Mouse (Mus musculus): ENCODE measurements at regions not wholly inside any gene's neighbourhood (a gene's known extent, or its start where the extent isn't known, plus 50 kb on each side); places are given as distances from the start of the nearest gene placed in this dataset.

DNA sequence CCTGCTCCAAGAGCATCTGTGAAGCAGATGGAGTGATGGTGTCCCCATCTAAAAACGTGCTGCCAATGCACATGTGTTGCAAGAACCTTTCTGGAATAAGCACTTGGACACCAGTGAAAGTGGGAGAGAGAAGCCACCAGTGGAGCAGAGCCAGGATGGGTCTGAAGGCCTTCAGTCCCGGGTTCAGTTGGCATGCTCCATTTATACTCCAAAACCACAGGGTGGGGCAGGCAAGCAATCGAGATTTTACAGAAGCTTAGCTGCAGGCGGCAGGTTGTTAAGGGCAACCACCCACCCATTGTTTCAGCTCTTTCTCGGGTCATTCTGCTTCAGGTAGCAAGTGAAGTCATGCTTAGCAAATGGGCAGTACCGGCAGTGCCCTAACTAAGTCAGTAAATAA is 51.8 kb upstream of the Sv2b start:
- intact Hi-C loops (cut with DNase I) = loop anchor here (10.0 kb wide), 1 partner anchor 524 kb away; no protein-coding TSS in a partner anchor

DNA sequence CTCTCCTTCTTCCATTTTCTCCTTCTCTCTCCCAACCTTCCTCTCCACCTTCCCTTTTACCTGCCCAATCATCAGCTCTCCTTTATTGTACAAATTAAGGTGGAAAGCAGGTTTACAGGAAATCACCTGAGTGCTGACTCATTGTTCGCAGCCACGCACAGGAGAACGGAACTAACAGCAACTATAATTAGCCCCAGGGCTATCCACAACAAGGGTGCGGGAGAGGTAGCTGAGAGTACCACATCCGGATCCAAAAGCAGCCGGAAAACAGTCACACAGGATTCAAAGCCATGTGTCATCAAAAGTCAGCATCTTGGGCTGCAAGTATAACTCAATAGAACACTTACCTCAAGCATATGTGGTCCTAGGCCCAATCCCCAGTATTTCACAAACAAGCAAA is 53.5 kb upstream of the Sv2b start:
- intact Hi-C loops (cut with DNase I) = loop anchor here (10.0 kb wide), 1 partner anchor 522 kb away; no protein-coding TSS in a partner anchor

DNA sequence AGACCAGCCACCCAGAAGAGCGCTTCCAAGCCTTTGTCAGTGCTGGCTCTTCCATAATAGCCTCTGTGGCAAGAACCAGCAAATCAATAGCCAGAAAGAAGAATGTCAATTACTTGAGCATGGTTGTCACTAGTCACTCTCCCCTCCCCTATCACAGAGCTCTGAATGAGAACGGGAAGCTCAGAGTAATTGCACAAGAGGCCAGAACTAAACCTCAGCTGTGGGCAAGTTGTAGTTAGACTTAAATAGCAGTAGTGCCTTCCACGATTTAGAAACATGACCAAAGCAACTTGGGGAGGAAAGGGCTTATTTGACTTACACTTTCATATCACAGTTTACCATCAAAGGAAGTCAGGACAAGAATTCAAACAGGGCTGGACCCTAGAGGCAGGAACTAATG is 56.4 kb upstream of the Sv2b start:
- intact Hi-C loops (cut with DNase I) = loop anchor here (10.0 kb wide), 1 partner anchor 519 kb away; no protein-coding TSS in a partner anchor

DNA sequence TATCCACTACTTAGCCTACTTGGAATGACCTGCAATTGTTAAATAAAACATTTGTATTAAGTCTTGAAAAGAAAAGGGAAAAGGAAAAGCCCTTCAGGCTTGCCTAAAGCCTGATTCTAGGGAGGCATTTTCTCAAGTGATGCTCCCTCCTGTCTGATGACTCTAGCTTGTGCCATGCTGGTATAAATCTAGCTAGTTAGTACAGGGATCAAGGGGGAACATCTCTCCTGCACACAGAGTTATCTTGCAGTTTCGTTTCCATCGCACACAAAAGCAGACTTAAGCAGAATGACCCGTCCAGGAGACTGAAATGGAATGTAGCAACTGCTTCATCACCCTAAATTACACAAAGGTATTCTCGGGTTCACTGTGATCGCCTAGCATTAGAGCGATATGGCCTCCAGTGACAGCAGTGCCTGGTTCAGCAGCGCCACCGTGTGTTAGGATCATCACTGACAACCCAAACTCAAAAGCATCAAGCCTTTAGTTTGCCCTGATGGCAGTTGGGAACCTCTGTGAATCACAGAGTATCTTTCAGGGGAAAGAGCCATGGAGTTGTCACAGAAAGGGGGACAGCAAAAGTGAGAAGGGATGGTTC is 57.3 kb upstream of the Sv2b start:
- intact Hi-C loops (cut with DNase I) = loop anchor here (1.0 to 10.0 kb wide), 2 partner anchors 231 to 518 kb away; no protein-coding TSS in a partner anchor

DNA sequence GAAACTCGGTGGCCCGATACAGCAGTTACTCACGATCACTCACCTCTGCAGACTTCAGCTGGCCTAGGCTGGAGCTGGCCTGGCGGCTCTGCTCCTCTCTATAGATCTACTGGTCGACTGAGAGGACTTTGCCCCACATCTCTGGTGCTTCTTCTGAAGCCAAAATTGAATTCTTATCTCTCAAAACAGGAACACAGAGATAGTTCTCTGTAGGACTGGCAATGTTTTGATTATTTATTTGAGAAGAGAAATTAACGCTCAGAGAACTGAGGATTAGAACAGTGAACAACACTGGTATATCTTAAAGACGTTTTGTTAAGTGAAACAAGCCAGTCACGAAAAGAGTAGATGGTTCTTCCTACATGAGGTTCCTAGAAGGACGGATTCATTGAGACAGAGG is 59.3 kb upstream of the Sv2b start:
- intact Hi-C loops (cut with DNase I) = loop anchor here (10.0 kb wide), 1 partner anchor 516 kb away; no protein-coding TSS in a partner anchor

DNA sequence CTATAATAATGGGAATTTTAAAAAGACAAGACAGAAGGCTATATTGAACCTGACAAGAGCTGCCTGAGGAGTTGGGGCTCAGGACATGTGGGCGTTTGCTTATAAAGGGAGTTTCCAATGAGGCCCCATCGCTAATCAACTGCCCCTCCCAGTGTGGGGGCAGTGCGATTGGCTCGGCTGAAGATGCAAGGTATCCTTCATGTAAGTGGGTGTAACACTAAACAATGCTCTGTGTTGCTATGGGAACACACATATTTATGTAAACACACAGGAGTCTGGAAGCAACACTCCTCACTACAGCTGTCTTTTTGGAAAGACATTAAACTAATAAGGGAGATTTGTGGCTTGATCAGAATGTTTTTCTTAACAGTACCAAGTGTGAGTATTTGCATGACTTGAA is 60.3 kb upstream of the Sv2b start:
- intact Hi-C loops (cut with DNase I) = loop anchor here (10.0 kb wide), 1 partner anchor 515 kb away; no protein-coding TSS in a partner anchor

DNA sequence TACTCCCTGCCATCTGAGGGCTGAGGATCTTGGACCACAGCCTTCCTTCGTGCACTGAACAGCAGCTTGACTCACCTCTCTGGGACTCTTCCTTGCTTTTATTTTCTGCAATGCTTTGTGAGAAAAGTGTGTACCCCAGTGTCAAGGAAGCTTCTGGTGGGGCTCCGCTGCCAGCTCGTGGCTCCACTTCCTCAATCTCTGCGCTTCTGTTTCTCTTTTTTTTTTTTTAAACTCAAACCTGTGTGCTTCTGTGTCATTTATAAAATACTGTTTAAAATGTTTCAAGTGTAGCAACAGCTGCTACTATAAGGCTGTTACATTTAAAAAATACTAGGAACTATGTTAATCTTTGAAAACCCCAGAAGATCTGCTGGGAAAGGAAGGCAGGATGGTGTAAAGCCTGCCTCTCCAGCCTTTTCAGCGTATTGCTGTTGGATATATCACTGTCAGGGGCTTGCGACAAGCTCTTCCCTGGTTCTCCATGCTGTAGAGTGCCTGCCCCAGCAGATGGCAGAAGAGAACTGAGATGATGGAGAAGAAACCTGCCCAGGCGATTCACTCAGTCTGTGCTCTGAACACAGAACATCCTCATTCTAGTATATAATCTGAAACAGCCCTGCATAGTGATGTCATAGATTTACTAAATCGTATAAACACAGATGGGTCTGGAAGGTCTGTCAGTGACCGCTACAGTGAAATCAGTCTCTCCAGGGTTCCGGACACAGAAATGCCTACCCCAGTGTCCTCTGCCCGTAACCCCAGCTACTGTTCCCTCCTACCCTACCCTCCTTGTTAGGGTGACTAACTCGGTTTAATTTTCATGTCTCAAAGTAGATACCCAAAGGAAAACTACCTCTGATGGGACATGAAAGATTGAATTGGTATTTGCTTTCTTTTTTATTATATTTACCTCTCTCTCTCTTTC is 61.8 kb upstream of the Sv2b start:
- intact Hi-C loops (cut with DNase I) = loop anchor here (5.0 to 10.0 kb wide), 2 partner anchors 186 to 344 kb away; no protein-coding TSS in a partner anchor

DNA sequence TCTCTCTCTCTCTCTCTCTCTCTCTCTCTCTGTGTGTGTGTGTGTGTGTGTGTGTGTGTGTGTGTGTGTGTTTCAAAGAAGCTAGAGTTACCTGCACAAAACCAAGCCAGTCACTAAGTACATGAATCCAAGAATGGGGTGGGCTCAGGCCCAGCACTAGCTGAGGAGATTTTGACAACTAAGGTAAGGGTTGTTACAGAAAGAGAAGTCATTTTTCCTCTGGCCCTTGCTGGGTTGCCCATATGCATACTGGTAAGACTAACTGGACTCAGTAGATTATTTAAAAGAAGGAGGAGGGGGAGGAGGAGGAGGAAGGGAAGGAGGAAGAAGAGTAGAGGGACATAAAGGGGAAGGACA is 62.4 kb upstream of the Sv2b start:
- intact Hi-C loops (cut with DNase I) = loop anchor here (5.0 to 10.0 kb wide), 2 partner anchors 186 to 343 kb away; no protein-coding TSS in a partner anchor

DNA sequence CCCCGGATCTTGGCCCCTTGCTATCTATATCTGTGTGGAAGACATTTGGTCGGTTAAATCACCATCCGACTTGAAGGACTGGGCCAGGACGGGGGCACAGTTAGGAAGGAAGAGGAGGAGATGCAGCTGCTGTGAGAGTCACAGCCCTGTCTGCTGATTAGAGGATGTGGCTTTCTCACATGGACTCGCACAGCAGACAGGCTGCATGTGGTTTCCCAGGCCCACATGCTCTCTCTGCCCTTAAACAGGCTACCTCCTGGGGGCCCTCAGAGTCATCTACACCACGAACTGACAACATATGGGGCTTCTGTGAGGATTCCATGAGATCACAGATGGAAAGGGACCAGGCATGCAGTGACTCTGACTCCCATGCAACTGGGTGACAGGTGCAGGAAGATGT is 62.9 kb upstream of the Sv2b start:
- intact Hi-C loops (cut with DNase I) = loop anchor here (5.0 to 10.0 kb wide), 2 partner anchors 185 to 343 kb away; no protein-coding TSS in a partner anchor

DNA sequence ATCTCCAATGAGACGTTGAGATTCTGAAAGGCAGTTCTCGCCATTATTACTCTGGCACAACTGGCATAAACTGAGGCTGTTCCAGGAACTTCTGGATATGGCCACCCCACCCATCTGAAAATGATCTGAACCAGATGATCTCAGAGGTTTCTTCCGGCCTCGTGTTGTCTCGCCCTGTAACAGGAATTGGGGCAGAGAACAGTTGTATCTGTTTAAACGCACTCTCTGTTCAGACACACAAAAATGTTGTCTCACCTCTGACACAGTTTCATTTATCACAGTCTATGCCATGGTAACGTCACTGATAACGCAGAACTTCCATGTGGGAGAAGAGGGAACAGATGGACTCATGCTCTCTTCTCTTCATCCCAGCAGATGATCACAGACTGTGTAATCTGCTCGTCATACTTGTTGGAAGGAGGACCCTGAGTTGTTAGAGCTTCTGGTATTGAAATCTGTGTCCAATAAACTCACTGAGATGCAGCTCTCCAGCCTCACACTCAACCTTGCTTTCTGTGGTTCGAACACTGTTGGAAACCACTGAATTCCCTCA is 63.9 kb upstream of the Sv2b start:
- intact Hi-C loops (cut with DNase I) = loop anchor here (5.0 to 10.0 kb wide), 2 partner anchors 184 to 342 kb away; no protein-coding TSS in a partner anchor

DNA sequence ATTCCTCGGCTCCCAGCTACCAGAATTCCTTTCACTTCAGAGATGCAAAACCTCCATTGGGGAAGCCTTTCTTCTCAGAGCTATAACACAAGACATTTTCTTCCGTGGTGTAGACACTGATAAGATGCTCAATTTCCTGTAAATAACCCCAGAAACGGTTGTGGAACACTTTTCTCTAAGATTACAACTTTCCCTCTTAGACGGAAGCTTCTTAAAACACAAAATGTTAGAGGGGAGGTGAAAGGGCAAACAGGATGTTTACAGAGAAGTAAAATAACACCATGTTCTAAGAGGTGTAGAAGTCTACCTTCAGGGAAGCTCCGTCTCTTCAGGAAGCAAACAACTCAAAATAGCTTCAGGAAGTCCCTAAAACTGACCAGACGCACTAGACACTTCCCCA is 65.4 kb upstream of the Sv2b start:
- intact Hi-C loops (cut with DNase I) = loop anchor here (5.0 to 10.0 kb wide), 2 partner anchors 183 to 340 kb away; no protein-coding TSS in a partner anchor

DNA sequence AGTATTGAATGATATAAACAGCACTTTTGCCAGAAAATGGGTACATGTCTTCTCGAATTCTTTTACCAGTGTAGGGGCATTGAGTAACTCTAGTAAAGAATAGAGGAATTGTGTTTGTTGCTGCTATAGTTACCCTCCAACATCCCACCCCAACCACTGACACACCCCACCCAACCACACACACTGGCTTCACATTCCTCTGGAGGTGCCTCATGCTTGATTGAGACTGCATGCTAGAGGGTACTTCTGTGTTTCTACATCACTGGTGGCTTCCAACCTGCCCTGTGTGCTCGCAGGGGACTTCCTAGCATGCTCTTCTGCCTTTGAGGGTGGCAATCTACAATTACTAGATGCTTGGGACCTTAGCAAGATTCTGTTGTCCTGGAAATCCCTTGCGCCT is 70.5 kb upstream of the Sv2b start:
- intact Hi-C loops (cut with DNase I) = loop anchor here (10.0 kb wide), 1 partner anchor 335 kb away; no protein-coding TSS in a partner anchor

DNA sequence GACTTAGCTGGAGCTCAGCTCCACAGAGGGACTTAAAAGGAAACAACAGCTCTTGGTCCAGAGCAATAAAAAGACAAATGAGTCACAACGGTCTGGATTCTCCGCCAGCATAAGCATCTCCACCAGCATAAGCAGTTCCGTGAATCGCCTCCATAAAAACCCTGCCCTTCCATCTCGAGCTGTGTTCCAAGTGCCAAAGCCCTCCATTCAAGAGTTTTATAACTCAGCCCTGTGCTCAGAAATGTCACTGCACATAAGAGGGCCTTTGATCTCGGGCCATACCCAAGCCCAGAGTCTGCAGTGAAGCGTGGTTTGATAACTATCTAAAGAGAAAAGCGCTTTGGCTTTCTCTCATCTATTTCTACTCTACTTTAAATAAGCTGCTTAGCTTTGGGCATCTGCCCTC is 70.8 kb upstream of the Akap13 start:
- intact Hi-C loops (cut with DNase I) = no loop called here

DNA sequence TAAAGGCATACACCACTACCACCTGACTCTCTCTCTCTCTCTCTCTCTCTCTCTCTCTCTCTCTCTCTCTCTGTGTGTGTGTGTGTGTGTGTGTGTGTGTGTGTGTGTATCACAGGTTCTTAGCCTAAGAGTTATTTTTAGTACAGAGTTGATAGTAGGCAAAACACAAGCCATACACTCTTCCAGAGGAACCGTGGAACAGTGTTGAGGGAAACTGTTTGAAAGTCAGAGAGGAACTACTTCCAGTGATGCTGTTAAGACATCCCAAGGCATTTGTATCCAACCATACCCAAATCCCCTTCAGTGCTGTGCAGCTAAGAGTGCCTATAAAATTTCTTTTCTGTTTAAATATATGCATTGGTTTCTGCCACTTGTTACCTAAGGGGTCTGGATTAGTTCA is 68.3 kb upstream of the Akap13 start:
- intact Hi-C loops (cut with DNase I) = no loop called here

DNA sequence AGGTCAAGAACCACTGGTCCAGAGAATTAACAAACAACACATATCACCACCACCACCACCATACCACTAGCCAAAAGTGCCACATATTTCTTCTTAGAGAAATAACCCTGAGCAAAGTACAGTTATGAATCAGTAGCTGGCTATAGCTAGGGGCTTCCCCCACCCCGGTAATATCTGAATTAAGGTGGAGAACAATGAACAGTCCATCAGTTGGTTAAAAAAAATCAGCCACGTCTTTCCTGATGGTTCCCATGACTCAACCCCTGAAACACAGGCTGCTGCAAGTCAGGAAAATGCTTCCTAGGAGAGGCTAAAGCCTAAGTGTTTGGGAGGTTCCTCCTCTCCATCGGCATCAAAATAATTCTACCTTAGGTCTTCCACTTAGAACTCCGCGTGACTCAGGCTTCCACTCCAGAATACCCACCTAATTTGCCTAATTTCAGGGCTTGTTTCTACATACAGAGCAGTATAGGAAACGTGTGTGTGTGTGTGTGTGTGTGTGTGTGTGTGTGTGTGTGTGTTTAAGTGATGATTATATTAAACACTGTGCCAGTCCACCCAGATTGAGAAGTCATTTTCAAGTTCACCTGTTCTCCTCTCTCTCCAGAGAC is 67.4 kb upstream of the Akap13 start:
- intact Hi-C loops (cut with DNase I) = no loop called here

DNA sequence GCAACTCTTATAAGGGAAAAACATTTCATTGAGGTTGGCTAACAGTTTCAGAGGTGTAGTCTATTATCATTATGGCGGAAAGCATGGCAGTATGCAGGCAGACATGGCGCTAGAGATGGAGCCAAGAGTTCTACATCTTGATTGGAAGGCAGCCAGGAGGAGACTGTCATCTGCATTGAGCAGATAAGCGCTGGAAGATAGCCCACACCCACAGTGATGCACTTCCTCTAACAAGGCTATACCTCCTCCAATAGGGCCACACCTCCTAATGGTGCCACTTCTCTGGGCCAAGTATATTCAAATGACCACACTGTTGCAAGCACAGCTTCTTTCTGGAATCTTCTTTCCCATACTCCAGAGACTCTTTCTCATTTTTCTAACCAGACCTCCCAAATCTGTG is 65.2 kb upstream of the Akap13 start:
- intact Hi-C loops (cut with DNase I) = no loop called here

DNA sequence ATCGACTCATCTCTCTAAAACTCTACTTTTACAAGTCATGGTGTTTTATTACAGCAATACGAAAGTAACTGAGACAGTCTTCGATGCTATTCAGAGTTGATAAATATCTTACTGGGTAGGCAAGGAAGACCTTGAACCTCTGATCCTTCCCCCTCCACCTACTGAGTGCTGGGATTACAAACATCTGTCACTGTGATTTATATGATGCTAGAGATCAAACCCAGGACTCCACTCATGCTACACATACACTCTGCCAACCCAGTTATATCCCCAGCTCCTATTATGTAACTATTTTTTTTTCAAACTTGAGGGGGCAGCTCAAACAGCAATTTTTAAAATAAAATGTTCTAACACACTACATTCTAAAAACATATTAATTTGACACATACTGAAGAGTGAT is 62.6 kb upstream of the Akap13 start:
- intact Hi-C loops (cut with DNase I) = no loop called here

DNA sequence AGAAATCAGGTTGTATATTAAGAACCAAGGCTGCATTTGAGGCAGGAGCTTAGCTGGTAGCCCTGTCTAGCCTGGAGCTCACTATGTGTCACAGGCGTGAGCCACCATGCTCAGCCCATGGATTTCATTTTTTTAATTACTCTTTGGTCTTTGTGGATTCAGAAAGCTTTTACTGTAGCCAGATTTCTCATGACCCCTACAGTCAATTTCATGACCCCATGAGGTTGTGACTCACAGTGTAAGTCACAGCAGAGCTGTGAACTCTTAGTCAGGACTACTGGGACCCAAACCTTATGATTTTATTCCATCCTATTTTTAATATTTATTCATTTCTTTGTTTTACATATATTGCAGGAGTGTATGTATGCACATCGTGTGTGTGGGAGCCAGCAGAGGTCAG is 61.9 kb upstream of the Akap13 start:
- intact Hi-C loops (cut with DNase I) = no loop called here

DNA sequence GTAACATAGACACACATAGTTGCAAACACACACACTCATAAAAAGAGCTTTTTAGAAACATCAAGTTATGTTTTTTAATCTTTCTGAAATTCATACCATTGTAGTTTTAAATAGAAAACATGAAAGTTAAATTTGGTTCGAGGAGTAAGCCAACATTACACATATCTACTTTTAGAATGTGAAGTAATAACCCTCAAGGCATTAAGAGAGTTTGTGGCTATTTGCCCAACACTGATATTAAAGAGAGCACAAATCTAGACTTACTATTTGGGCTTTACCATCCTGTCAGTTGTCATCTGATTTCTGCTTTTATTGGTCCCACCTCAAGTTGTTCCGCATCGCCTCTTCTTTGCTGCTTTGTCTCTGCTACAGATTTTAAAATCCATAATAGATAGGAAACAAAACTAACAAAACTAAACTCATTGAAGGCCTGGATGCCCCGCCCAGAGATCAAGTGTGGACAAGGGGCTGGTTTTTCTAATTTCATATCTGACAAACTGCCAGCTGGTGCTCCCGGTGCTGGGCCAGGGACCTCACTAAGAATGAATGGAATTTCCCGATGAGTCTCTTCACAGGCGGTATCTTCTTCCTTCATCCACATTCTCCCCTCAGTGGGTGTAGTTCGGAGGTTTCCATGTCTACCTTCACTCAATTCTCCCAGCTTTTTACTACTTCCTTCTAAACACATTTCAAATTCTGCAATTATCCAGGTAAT is 60.3 kb upstream of the Akap13 start:
- intact Hi-C loops (cut with DNase I) = loop anchor here (5.0 kb wide), 1 partner anchor 162 kb away; no protein-coding TSS in a partner anchor

DNA sequence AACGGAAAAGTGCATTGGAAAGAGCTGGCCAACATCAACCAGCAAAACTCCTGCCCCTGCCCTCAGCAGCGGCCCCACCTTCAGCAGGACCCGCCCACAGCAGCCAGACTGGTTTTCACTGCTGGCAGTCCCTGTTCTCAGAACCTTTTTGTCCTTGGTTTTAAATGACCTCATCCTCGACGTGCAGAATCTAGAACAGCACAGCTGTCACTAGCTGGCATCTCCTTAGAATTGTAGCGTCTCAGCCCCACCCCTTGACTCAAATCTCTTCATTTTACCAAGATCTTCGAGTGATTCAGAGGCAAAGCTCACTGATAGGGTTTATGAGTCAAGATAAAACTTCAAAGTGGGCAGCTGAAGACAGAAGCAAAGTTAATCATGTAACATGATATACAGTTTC is 57.8 kb upstream of the Akap13 start:
- intact Hi-C loops (cut with DNase I) = loop anchor here (5.0 kb wide), 1 partner anchor 160 kb away; no protein-coding TSS in a partner anchor
